Mouse (Mus musculus): Measurements from ENCODE around the gene Dctn3.
"Not testable (repeated sequence)": the region's sequence is repeated elsewhere in the genome, so short reads cannot be mapped to it uniquely, and the experiment has no call there.

Gene Dctn3

DNA sequence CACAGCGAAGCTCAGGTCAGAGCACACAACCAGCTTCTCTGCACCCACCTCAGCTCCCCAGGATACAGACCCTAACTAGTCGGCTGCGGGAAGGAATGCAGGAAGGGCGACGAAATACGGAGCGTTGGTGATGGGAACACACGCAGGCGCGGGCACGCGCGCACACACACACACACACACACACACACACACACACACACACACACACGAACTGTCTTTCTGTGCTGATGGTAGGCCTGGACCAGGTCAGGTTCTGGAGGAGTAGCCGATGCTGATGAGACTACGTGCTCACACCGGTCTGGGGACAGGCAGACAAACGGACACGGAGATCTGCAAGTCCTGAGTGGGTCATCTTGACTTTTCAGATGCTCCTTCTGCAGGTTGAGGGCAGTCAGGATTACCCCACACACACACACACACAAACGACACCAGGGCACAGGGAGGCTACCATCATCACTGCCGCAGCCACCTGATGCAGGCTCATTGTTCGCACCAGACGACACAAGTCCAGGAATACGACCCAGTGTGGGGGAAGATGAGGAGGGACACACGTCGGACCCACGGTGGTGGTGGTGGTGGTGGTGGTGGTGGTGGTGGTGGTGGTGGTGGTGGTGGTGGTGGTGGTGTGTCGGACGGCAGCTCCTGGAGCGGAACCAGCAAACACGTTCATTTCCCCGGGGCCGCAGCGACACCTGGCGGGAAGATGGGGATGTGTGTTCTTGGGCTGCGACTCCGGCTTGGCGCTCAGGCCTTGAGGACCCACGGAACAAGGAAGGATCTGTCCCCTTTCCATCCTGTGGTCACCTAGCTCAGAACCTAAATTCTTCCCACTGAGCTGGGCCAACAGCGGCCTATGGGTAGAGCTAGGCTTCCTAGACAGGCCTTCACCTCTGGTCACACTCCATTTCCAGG, 25.8 kb downstream of the Dctn3 start, which contains the start of gene Cntfr:
TSS of gene Cntfr (minus strand) at position 160 of the 912 bp plus-strand sequence.
- H3K4me1 ChIP-seq (replicated peaks; ENCODE audit: low read depth, low read length) = not testable (repeated sequence)
- peaks cover 16% of the 10 kb centered on the region for H3K27me3 ChIP-seq (ENCODE audit: insufficient read depth, low read length)
- peak; percentile 36 for TF ChIP-seq CTCF (conservative IDR thresholded peaks at IDR 0.05; ENCODE audit: low read length)

GRCm38 (mm10) chr4:41696452-41696851, 26.5 kb downstream of the Dctn3 start:
- H3K27me3 ChIP-seq (ENCODE audit: insufficient read depth, low read length) = peaks cover 15% of the 10 kb centered on the region
- not testable (repeated sequence) for H3K4me3 ChIP-seq (replicated peaks; ENCODE audit: low read length); H3K36me3 ChIP-seq (ENCODE audit: insufficient read depth, low read length); H3K9me3 ChIP-seq (ENCODE audit: low read length)
- H3K4me1 ChIP-seq (replicated peaks; ENCODE audit: low read depth, low read length) = peaks cover 14% of the 10 kb centered on the region

More for the DNA sequence above, 25.8 kb downstream of the Dctn3 start, which contains the start of gene Cntfr:
- not testable (repeated sequence) for H3K9me3 ChIP-seq (ENCODE audit: low read length); H3K4me3 ChIP-seq (replicated peaks; ENCODE audit: low read length); H3K36me3 ChIP-seq (ENCODE audit: insufficient read depth, low read length)

DNA sequence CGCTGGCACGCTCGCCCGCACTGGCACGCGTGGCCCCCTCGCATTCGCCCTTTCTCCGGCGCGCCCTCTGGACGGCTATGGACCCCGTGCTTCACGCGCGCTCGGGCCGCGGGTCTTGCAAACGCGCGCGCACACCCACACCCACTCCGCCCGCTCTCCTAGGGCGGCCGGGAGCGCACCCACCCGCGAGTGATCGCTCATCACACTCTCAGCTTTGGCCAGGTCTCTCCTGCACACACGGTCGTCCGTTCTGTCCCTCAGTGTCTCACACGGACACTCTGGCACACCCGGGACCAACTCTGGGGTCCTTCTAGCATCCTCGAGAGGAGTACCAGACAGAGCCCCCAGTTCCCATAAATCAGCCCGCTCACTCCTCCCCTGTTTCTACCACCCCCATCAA, 27.2 kb downstream of the Dctn3 start:
- not testable (repeated sequence) for H3K4me3 ChIP-seq (replicated peaks; ENCODE audit: low read length); H3K36me3 ChIP-seq (ENCODE audit: insufficient read depth, low read length); H3K9me3 ChIP-seq (ENCODE audit: low read length)
- Histone ChIP-seq H3K27me3 (ENCODE audit: insufficient read depth, low read length) (peaks cover 15% of the 10 kb centered on the region), H3K4me1 (replicated peaks; ENCODE audit: low read depth, low read length) (peaks cover 14% of the 10 kb centered on the region)

- not testable (repeated sequence) for H3K9me3 ChIP-seq (ENCODE audit: low read length); H3K36me3 ChIP-seq (ENCODE audit: insufficient read depth, low read length); H3K4me3 ChIP-seq (replicated peaks; ENCODE audit: low read length)
- Histone ChIP-seq H3K4me1 (replicated peaks; ENCODE audit: low read depth, low read length) (peaks cover 14% of the 10 kb centered on the region), H3K27me3 (ENCODE audit: insufficient read depth, low read length) (peaks cover 15% of the 10 kb centered on the region)
Observed at GRCm38 (mm10) chr4:41693511-41693910, 29.5 kb downstream of the Dctn3 start.

GRCm38 (mm10) chr4:41690014-41690413, 33.0 kb downstream of the Dctn3 start:
- Histone ChIP-seq H3K27me3 (ENCODE audit: insufficient read depth, low read length) (peaks cover 12% of the 10 kb centered on the region), H3K4me1 (replicated peaks; ENCODE audit: low read depth, low read length) (peaks cover 12% of the 10 kb centered on the region)
- H3K36me3 ChIP-seq (ENCODE audit: insufficient read depth, low read length); H3K9me3 ChIP-seq (ENCODE audit: low read length); H3K4me3 ChIP-seq (replicated peaks; ENCODE audit: low read length): not testable (repeated sequence)

DNA sequence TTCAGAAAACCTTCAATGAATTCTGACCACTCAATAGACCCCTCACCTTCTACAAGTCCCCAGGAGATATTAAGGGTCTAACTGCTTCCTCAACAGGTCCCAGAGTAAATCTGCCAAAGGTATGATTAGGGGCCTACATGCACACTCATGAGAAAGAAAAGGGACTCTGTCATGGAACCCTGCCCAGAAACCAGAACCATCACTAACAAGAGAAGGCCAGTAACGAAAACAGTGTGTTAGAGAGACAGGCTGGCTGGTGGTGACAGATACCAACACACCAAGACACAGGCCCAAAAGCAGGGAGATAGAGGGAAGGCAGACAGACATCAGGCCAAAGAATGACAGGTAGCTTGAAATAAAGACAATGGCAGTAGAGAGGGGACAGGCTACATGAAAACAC, 34.4 kb downstream of the Dctn3 start:
- peaks cover 17% of the 10 kb centered on the region for H3K4me1 ChIP-seq (replicated peaks; ENCODE audit: low read depth, low read length)
- not testable (repeated sequence) for H3K9me3 ChIP-seq (ENCODE audit: low read length); H3K4me3 ChIP-seq (replicated peaks; ENCODE audit: low read length); H3K36me3 ChIP-seq (ENCODE audit: insufficient read depth, low read length)
- H3K27me3 ChIP-seq (ENCODE audit: insufficient read depth, low read length) = peaks cover 18% of the 10 kb centered on the region

GRCm38 (mm10) chr4:41685882-41686492, 37.0 kb downstream of the Dctn3 start:
- Histone ChIP-seq H3K4me1 (replicated peaks; ENCODE audit: low read depth, low read length) (peaks cover 13% of the 10 kb centered on the region), H3K27me3 (ENCODE audit: insufficient read depth, low read length) (peaks cover 36% of the 10 kb centered on the region)
- not testable (repeated sequence) for H3K4me3 ChIP-seq (replicated peaks; ENCODE audit: low read length); H3K36me3 ChIP-seq (ENCODE audit: insufficient read depth, low read length); H3K9me3 ChIP-seq (ENCODE audit: low read length)

DNA sequence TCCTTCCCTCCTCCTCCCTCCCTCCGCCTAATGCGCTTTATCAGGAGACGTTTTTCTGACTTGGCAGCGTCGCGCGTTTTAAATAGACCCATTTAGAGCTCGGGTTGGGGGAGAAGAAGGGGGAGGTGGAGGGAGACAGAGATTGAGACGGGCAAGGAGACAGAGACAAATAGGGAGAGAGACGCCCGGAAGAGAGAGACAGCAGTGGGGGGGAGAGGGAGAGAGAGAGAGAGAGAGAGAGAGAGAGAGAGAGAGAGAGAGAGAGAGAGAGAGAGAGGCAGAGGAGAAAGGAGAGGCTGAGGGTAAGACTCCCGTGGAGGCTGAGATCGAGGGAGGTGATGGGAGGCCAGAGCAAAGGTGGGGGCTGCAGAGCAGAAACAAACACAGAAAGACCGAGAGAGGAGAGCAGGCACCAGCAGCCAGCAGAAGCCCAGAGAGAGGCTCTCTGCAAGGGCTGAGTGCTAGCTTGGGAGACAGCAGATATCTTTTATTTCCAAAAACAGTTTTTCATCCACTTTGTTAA, 38.0 kb downstream of the Dctn3 start:
- Histone ChIP-seq H3K27me3 (ENCODE audit: insufficient read depth, low read length) (peaks cover 44% of the 10 kb centered on the region), H3K4me1 (replicated peaks; ENCODE audit: low read depth, low read length) (peaks cover 20% of the 10 kb centered on the region)
- H3K36me3 ChIP-seq (ENCODE audit: insufficient read depth, low read length); H3K4me3 ChIP-seq (replicated peaks; ENCODE audit: low read length); H3K9me3 ChIP-seq (ENCODE audit: low read length): not testable (repeated sequence)

- Histone ChIP-seq H3K27me3 (ENCODE audit: insufficient read depth, low read length) (peaks cover 51% of the 10 kb centered on the region), H3K4me3 (replicated peaks; ENCODE audit: low read length) (0 out of 2 replicates have a peak overlapping the region, but pooled peaks have one; percentile 13), H3K4me1 (replicated peaks; ENCODE audit: low read depth, low read length) (peaks cover 25% of the 10 kb centered on the region)
- H3K36me3 ChIP-seq (ENCODE audit: insufficient read depth, low read length); H3K9me3 ChIP-seq (ENCODE audit: low read length): not testable (repeated sequence)
Observed at GRCm38 (mm10) chr4:41684131-41684930, 38.6 kb downstream of the Dctn3 start.

DNA sequence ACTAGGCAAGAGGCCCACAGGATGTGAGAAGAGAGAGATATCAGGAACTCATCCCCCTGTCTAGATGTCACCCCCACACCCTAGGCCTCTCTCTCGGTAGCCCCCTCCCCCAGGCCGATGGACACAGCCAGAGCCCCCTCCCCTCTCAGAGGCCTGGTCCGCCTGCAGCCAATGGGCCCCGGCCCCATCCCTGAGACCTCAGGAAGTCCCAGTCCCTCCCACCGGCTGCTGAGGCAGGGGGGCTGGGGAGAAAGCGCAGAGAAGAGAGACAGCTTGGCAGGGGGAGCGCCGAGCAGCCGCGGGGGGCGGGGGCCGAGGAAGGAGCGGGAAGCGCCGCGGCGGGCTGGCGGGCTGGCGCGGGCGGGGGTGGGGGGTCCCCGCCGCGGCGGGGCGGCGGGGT, 39.7 kb downstream of the Dctn3 start:
- peak overlapping the region; percentile 48 for H3K4me3 ChIP-seq (replicated peaks; ENCODE audit: low read length)
- H3K9me3 ChIP-seq (ENCODE audit: low read length); H3K36me3 ChIP-seq (ENCODE audit: insufficient read depth, low read length): not testable (repeated sequence)
- peaks cover 58% of the 10 kb centered on the region for H3K27me3 ChIP-seq (ENCODE audit: insufficient read depth, low read length)
- peaks cover 33% of the 10 kb centered on the region for H3K4me1 ChIP-seq (replicated peaks; ENCODE audit: low read depth, low read length)

All from E14TG2a.4 (cell line).